Comparison of ENCODE assay signal across 16 mouse cellular contexts in genomic region chr9:116948211-116948610, GRCm38 (mm10).
A peak's percentile ranks its signal among the peaks of the same experiment; 100 is the strongest.
DNase-seq lines count a peak whose midpoint lies in the region.
"Had no signal": no experiment of that assay in that cellular context is flagged by ENCODE, and none has a peak within 500 bp of the region (broad histone marks: within the 10 kb centered on the region; RNA-seq: fewer than 3 reads in every experiment).

No protein-coding gene starts in this region.

- DNase-seq in embryo, embryonic 10 days (ENCODE audit: low spot score) = peak; percentile 44
- DNase-seq in embryo, embryonic 9.5 days (ENCODE audit: extremely low spot score) = no peak
- peak; percentile 7 to 11 for DNase-seq in kidney, postnatal 36 days
- DNase-seq in kidney, postnatal 10 days = no peak
- DNase-seq in forelimb bud, embryonic 11.5 days (ENCODE audit: low read depth, low spot score) = peak; percentile 41
- DNase-seq in mesoderm, embryonic 11.5 days (ENCODE audit: low read depth, low spot score) = peak; percentile 37
- DNase-seq in right cerebral cortex, postnatal 10 days (ENCODE audit: low spot score in 2 of 2) = no peak
- DNase-seq in layer of hippocampus, adult 8-10 months (ENCODE audit: low spot score in 2 of 2) = no peak
- DNase-seq: adrenal gland, postnatal 10 days; B cell, adult 2 months; cerebellum, adult 11 months; cerebellum, adult 8-10 months; cerebellum, postnatal 25 days; gastrocnemius, postnatal 36 days; heart, adult 11 months; heart, postnatal 36 days had no signal

Comparison
In these comparisons a context has a peak if more than half of its experiments do, and no peak if none do; other contexts are left out.
1. DNase-seq: peak in embryo, embryonic 10 days (single experiment), kidney, postnatal 36 days (2 of 2), forelimb bud, embryonic 11.5 days (single experiment) and mesoderm, embryonic 11.5 days (single experiment); none in embryo, embryonic 9.5 days (single experiment), kidney, postnatal 10 days (single experiment), right cerebral cortex, postnatal 10 days (0 of 2) and layer of hippocampus, adult 8-10 months (0 of 2).